23 mouse cellular contexts compared by ENCODE assay signal in the genomic region with DNA sequence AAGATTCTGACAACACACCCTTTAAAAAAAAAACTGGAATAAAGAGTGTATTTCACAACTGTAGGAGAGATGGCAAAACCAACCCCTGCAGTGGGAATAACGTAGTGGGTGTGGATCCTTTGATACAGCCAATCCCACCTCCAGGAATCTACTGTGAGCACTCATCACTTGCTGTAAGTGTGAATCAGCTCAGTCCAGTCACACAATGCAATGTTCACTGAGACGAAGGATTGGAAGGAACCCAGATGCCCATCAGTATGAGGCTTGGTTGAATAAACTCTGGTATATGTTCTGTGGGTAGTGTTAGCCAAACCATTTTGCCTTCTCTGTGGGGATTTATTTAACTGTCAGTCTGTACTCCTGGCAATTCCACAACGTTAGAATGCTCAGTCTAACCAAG. TPM values are rescaled to one million over a fixed set of nuclear protein-coding genes. Genes with fewer than 3 reads are reported as not detected.
DNase-seq lines count a peak whose midpoint lies in the region; ATAC-seq lines count a peak whose summit lies in the region.
"Had no signal": no experiment of that assay in that cellular context is flagged by ENCODE, and none has a peak within 500 bp of the region (broad histone marks: within the 10 kb centered on the region; RNA-seq: fewer than 3 reads in every experiment).

No protein-coding gene starts in this region.

- H3K4me2 ChIP-seq in hindbrain, embryonic 16.5 days (ENCODE audit: low read length) = no peak overlapping the region
- H3K4me2 ChIP-seq in forebrain, embryonic 12.5 days = no peak overlapping the region
- H3K4me2 ChIP-seq: embryonic facial prominence, embryonic 15.5 days; heart, embryonic 11.5 days; kidney, embryonic 15.5 days; midbrain, embryonic 15.5 days had no signal

- H3K4me3 ChIP-seq in hindbrain, embryonic 16.5 days (ENCODE audit: low read length) = no peak overlapping the region
- no peak overlapping the region for H3K4me3 ChIP-seq in hindbrain, embryonic 10.5 days
- no peak overlapping the region for H3K4me3 ChIP-seq in forebrain, embryonic 12.5 days (replicated peaks)
- H3K4me3 ChIP-seq: embryonic facial prominence, embryonic 15.5 days; kidney, embryonic 15.5 days; midbrain, embryonic 15.5 days had no signal

- no peaks in the 10 kb centered on the region for H3K36me3 ChIP-seq in hindbrain, embryonic 16.5 days (ENCODE audit: control insufficient read depth, insufficient read depth, low read length)
- no peaks in the 10 kb centered on the region for H3K36me3 ChIP-seq in hindbrain, embryonic 10.5 days
- no peaks in the 10 kb centered on the region for H3K36me3 ChIP-seq in forebrain, embryonic 12.5 days (replicated peaks)
- H3K36me3 ChIP-seq: embryonic facial prominence, embryonic 15.5 days; kidney, embryonic 15.5 days; midbrain, embryonic 15.5 days had no signal

- WGBS in hindbrain, embryonic 16.5 days = 56% methylated on average over 3 of the region's 3 CpGs
- WGBS in hindbrain, embryonic 10.5 days = 82% methylated on average over 3 of the region's 3 CpGs
- WGBS in forebrain, embryonic 12.5 days = 81% methylated on average over 3 of the region's 3 CpGs

- H3K9me3 ChIP-seq in hindbrain, embryonic 16.5 days (ENCODE audit: control insufficient read depth, low read length) = no peaks in the 10 kb centered on the region
- H3K9me3 ChIP-seq in hindbrain, embryonic 10.5 days = no peaks in the 10 kb centered on the region
- H3K9me3 ChIP-seq in forebrain, embryonic 12.5 days = no peaks in the 10 kb centered on the region
- H3K9me3 ChIP-seq: embryonic facial prominence, embryonic 15.5 days; kidney, embryonic 15.5 days; midbrain, embryonic 15.5 days had no signal

- no peaks in the 10 kb centered on the region for H3K4me1 ChIP-seq in hindbrain, embryonic 16.5 days (ENCODE audit: control insufficient read depth, insufficient read depth, low read depth, low read length)
- H3K4me1 ChIP-seq in hindbrain, embryonic 10.5 days (replicated peaks) = no peaks in the 10 kb centered on the region
- no peaks in the 10 kb centered on the region for H3K4me1 ChIP-seq in forebrain, embryonic 12.5 days
- H3K4me1 ChIP-seq: embryonic facial prominence, embryonic 15.5 days; kidney, embryonic 15.5 days; midbrain, embryonic 15.5 days had no signal

- H3K27me3 ChIP-seq in hindbrain, embryonic 16.5 days (replicated peaks; ENCODE audit: control insufficient read depth, insufficient read depth, low read length) = no peaks in the 10 kb centered on the region
- no peaks in the 10 kb centered on the region for H3K27me3 ChIP-seq in hindbrain, embryonic 10.5 days (ENCODE audit: insufficient read depth, poor library complexity, severe bottlenecking)
- no peaks in the 10 kb centered on the region for H3K27me3 ChIP-seq in forebrain, embryonic 12.5 days
- H3K27me3 ChIP-seq: embryonic facial prominence, embryonic 15.5 days; kidney, embryonic 15.5 days; midbrain, embryonic 15.5 days had no signal

- H3K9ac ChIP-seq in hindbrain, embryonic 16.5 days (ENCODE audit: low read depth, low read length) = no peak overlapping the region
- H3K9ac ChIP-seq in forebrain, embryonic 12.5 days = no peak overlapping the region
- H3K9ac ChIP-seq: embryonic facial prominence, embryonic 15.5 days; kidney, embryonic 15.5 days; midbrain, embryonic 15.5 days had no signal

- peak; percentile 46; the same call in 1 of the 2 replicates for ATAC-seq in hindbrain, embryonic 16.5 days
- no peak for ATAC-seq in forebrain, embryonic 12.5 days (ENCODE audit: low FRiP score)
- ATAC-seq: forebrain, embryonic 16.5 days; midbrain, embryonic 15.5 days had no signal

- no peak overlapping the region for H3K27ac ChIP-seq in hindbrain, embryonic 16.5 days (ENCODE audit: low read depth, low read length)
- H3K27ac ChIP-seq in hindbrain, embryonic 10.5 days = no peak overlapping the region
- no peak overlapping the region for H3K27ac ChIP-seq in forebrain, embryonic 12.5 days
- H3K27ac ChIP-seq: embryonic facial prominence, embryonic 15.5 days; kidney, embryonic 15.5 days; midbrain, embryonic 15.5 days had no signal

- no peak for DNase-seq in hindbrain, embryonic 10.5 days (ENCODE audit: low spot score)
- peak; percentile 45 for DNase-seq in right cerebral cortex, adult 18-20 months
- DNase-seq in right cerebral cortex, postnatal 4 days = no peak
- DNase-seq in brain, adult 2 months (ENCODE audit: low read depth, low spot score) = peak; percentile 76
- no peak for DNase-seq in B cell, adult 2 months
- DNase-seq: adrenal gland, adult 2 months; cerebellum, adult 2 months; gastrocnemius, postnatal 14 days; heart, adult 11 months; kidney, adult 11 months; kidney, postnatal 36 days; layer of hippocampus, postnatal 36 days; lung, postnatal 4 days; spleen, adult 18-20 months; thymus, postnatal 14 days had no signal

RNA-seq across cellular contexts. Expression of a gene that starts 45.1 kb away (rescaled TPM):
- 31.4 and 39.0 TPM in 2 replicates for polyA plus RNA-seq in hindbrain, embryonic 16.5 days (2015; fragmentation: Nextera tagmentation; extraction: Ambion mirVana)
- 0.98 and 1.3 TPM in 2 replicates for polyA plus RNA-seq in hindbrain, embryonic 10.5 days (2016; fragmentation: Nextera tagmentation; extraction: Ambion mirVana)
- polyA plus RNA-seq in forebrain, embryonic 12.5 days (2016; fragmentation: Nextera tagmentation; extraction: Ambion mirVana) = 4.0 and 4.2 TPM in 2 replicates
- polyA plus RNA-seq: liver, adult 2 months had no signal

RNA-seq across cellular contexts. Expression of a gene that starts 53.4 kb away (rescaled TPM):
- 9.6 and 10.7 TPM in 2 replicates for polyA plus RNA-seq in hindbrain, embryonic 16.5 days (2015; fragmentation: Nextera tagmentation; extraction: Ambion mirVana)
- 10.5 and 14.2 TPM in 2 replicates for polyA plus RNA-seq in hindbrain, embryonic 10.5 days (2016; fragmentation: Nextera tagmentation; extraction: Ambion mirVana)
- 11.5 and 13.0 TPM in 2 replicates for polyA plus RNA-seq in forebrain, embryonic 12.5 days (2016; fragmentation: Nextera tagmentation; extraction: Ambion mirVana)

Comparison
In these comparisons a context has a peak if more than half of its experiments do, and no peak if none do; other contexts are left out.
1. DNase-seq: peak in right cerebral cortex, adult 18-20 months (single experiment) and brain, adult 2 months (single experiment); none in hindbrain, embryonic 10.5 days (single experiment), right cerebral cortex, postnatal 4 days (single experiment) and B cell, adult 2 months (0 of 2).